Mouse (Mus musculus): ENCODE data around the gene Mier1. TPM values are rescaled to one million over a fixed set of nuclear protein-coding genes. Genes with fewer than 3 reads are reported as not detected.

Mier1 gene
- total RNA-seq, 2 experiments from 2014 or later = 44.9 to 45.6 TPM

- no peak overlapping the region for H3K27ac ChIP-seq
- intact Hi-C loops (cut with DNase I) = no loop called here
- H3K4me3 ChIP-seq = no peak overlapping the region
- TF ChIP-seq CTCF (IDR thresholded peaks at IDR 0.05) = no peak
- no peak for DNase-seq (ENCODE audit: extremely low spot score in 1 of 2, low spot score in 2 of 2)
Observed at GRCm38 (mm10) chr4:103173507-103173906, 59.3 kb downstream of the Mier1 start.

GRCm38 (mm10) chr4:103174001-103174400 is 59.8 kb downstream of the Mier1 start:
- no peak for TF ChIP-seq CTCF (IDR thresholded peaks at IDR 0.05)
- intact Hi-C loops (cut with DNase I) = no loop called here
- no peak for DNase-seq (ENCODE audit: extremely low spot score in 1 of 2, low spot score in 2 of 2)
- Histone ChIP-seq H3K27ac (no peak overlapping the region), H3K4me3 (no peak overlapping the region)

DNA sequence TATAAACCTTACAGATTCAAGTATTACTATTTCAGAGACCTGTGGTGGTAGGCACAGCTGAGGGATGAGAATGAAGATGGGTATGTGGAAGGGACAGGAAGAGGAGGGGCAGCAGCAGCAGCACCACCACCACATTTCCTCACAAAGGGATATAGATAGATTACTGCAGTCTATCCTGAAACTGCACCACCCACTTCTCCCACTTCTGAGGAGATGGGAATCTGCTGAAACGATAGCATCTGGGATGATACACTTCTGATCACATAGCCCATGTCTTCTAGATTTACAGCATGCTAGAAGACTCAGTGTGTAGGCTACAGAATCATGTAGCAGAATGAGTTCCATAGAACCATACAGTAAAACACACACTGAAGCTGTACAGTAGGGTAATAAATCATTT is 63.5 kb downstream of the Mier1 start:
- H3K4me3 ChIP-seq = no peak overlapping the region
- DNase-seq (ENCODE audit: extremely low spot score in 1 of 2, low spot score in 2 of 2) = no peak
- no peak for TF ChIP-seq CTCF (IDR thresholded peaks at IDR 0.05)
- H3K27ac ChIP-seq = peak overlapping the region; percentile 78
- intact Hi-C loops (cut with DNase I) = loop anchor here (2.0 kb wide), 1 partner anchor 37 kb away; the partner anchor contains the start of gene Slc35d1

DNA sequence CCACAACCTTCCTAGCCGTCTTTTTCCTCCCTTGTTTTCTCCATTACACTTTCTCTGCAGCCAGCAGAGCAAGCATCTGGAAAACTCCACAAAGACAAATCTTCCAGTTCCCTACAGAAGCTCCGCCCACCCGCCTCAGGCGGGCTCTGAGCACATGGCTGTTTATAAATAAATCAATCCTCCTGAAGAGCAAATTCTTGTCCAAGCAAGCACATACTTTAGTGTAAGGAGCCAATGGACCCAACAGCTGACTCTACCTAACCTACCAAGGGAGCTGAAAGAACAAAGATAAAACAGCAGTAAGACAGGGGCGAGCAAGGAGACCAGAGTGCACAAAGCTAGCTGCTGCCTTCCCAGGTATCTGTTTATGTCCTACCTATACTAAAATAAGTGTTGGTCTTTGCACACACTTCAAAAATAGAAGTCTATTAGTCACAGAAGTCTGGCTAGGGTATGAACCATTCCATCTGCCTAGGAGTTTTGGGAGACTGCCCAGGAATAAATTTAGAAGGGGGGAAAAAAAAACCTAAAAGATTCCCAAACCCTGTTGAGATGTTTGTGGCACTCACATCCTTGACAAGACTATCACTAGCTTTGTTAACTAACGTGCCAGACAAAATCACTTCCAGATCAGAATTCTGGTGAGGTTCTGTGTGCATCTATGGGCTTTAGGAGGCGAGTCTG is 64.6 kb downstream of the Mier1 start:
- intact Hi-C loops (cut with DNase I) = loop anchor here (2.0 kb wide), 1 partner anchor 36 kb away; the partner anchor contains the start of gene Slc35d1

GRCm38 (mm10) chr4:103179581-103179980 is 65.4 kb downstream of the Mier1 start:
- intact Hi-C loops (cut with DNase I) = loop anchor here (2.0 kb wide), 1 partner anchor 35 kb away; the partner anchor contains the start of gene Slc35d1
- peak overlapping the region; percentile 78; the same call in 1 of the 2 replicates for H3K27ac ChIP-seq
- no peak for TF ChIP-seq CTCF (IDR thresholded peaks at IDR 0.05)
- DNase-seq (ENCODE audit: extremely low spot score in 1 of 2, low spot score in 2 of 2) = no peak
- H3K4me3 ChIP-seq = no peak overlapping the region

More for the DNA sequence above, 64.6 kb downstream of the Mier1 start:
- no peak for TF ChIP-seq CTCF (IDR thresholded peaks at IDR 0.05)
- Histone ChIP-seq H3K27ac (peak overlapping the region; percentile 78), H3K4me3 (no peak overlapping the region)
- DNase-seq (ENCODE audit: extremely low spot score in 1 of 2, low spot score in 2 of 2) = peak; percentile 44 to 50

- H3K27ac ChIP-seq = 0 out of 2 replicates have a peak overlapping the region, but pooled peaks have one; percentile 36
- no peak overlapping the region for H3K4me3 ChIP-seq
- intact Hi-C loops (cut with DNase I) = no loop called here
- no peak for TF ChIP-seq CTCF (IDR thresholded peaks at IDR 0.05)
- DNase-seq (ENCODE audit: extremely low spot score in 1 of 2, low spot score in 2 of 2) = no peak
Observed at GRCm38 (mm10) chr4:103180300-103180888, 66.2 kb downstream of the Mier1 start.

- intact Hi-C loops (cut with DNase I) = no loop called here
- Histone ChIP-seq H3K27ac (no peak overlapping the region), H3K4me3 (no peak overlapping the region)
- no peak for TF ChIP-seq CTCF (IDR thresholded peaks at IDR 0.05)
- DNase-seq (ENCODE audit: extremely low spot score in 1 of 2, low spot score in 2 of 2) = no peak
Observed at GRCm38 (mm10) chr4:103188786-103189640, 74.8 kb downstream of the Mier1 start.

GRCm38 (mm10) chr4:103192421-103192820 is 78.2 kb downstream of the Mier1 start:
- TF ChIP-seq CTCF (IDR thresholded peaks at IDR 0.05) = peak; percentile 9
- Histone ChIP-seq H3K4me3 (no peak overlapping the region), H3K27ac (no peak overlapping the region)
- intact Hi-C loops (cut with DNase I) = no loop called here
- DNase-seq (ENCODE audit: extremely low spot score in 1 of 2, low spot score in 2 of 2) = no peak

GRCm38 (mm10) chr4:103197401-103197800 is 83.2 kb downstream of the Mier1 start:
- TF ChIP-seq CTCF (IDR thresholded peaks at IDR 0.05) = no peak
- H3K27ac ChIP-seq = no peak overlapping the region
- no peak overlapping the region for H3K4me3 ChIP-seq
- intact Hi-C loops (cut with DNase I) = no loop called here
- no peak for DNase-seq (ENCODE audit: extremely low spot score in 1 of 2, low spot score in 2 of 2)

DNA sequence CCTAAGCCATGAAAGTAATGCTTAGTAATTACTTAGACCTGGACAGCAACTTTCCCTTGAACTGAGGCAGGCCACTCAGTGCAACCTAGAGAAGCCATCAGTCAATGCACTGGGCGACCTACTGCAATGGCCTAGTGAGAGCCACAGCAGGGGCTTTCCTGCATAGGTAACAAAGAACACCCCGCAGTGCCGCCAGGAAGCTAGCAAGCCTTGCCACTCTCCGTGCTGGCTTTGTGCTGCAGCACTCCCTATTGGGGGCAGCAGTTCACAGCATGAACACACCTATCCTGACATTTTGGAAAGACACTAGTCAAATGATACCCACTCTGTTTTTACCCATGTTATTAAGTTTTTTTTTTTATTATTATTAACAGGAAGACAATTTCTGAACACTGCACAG is 84.9 kb downstream of the Mier1 start:
- TF ChIP-seq CTCF (IDR thresholded peaks at IDR 0.05) = no peak
- Histone ChIP-seq H3K4me3 (no peak overlapping the region), H3K27ac (no peak overlapping the region)
- intact Hi-C loops (cut with DNase I) = no loop called here
- DNase-seq (ENCODE audit: extremely low spot score in 1 of 2, low spot score in 2 of 2) = no peak

- no peak for DNase-seq (ENCODE audit: extremely low spot score in 1 of 2, low spot score in 2 of 2)
- intact Hi-C loops (cut with DNase I) = no loop called here
Observed at GRCm38 (mm10) chr4:103200046-103200445, 85.9 kb downstream of the Mier1 start.

GRCm38 (mm10) chr4:103203646-103204045 is 89.5 kb downstream of the Mier1 start:
- no peak for DNase-seq (ENCODE audit: extremely low spot score in 1 of 2, low spot score in 2 of 2)
- intact Hi-C loops (cut with DNase I) = no loop called here
- Histone ChIP-seq H3K4me3 (no peak overlapping the region), H3K27ac (no peak overlapping the region)
- TF ChIP-seq CTCF (IDR thresholded peaks at IDR 0.05) = no peak

More at GRCm38 (mm10) chr4:103200046-103200445, 85.9 kb downstream of the Mier1 start:
- Histone ChIP-seq H3K27ac (no peak overlapping the region), H3K4me3 (no peak overlapping the region)
- no peak for TF ChIP-seq CTCF (IDR thresholded peaks at IDR 0.05)

Measured in left cerebral cortex, adult 2 months (tissue).